Mouse (Mus musculus): ENCODE measurements at regions not wholly inside any gene's neighbourhood (a gene's known extent, or its start where the extent isn't known, plus 50 kb on each side); places are given as distances from the start of the nearest gene placed in this dataset.

GRCm38 (mm10) chr13:110775251-110775650, 380.4 kb downstream of the Plk2 start:
- TF ChIP-seq EP300 (IDR thresholded peaks at IDR 0.05; ENCODE audit: low read depth) (no peak), CTCF (IDR thresholded peaks at IDR 0.05; ENCODE audit: low read depth) (no peak)
- no peaks in the 10 kb centered on the region for H3K27me3 ChIP-seq (ENCODE audit: control insufficient read depth, insufficient read depth, low read length)
- H3K4me2 ChIP-seq (ENCODE audit: low read depth), result no peak overlapping the region
- H3K27ac ChIP-seq, result no peak overlapping the region
- no peaks in the 10 kb centered on the region for H3K36me3 ChIP-seq (replicated peaks; ENCODE audit: control insufficient read depth, insufficient read depth, low read depth)
- no peak overlapping the region for H3K9ac ChIP-seq (replicated peaks)
- no peak for DNase-seq (ENCODE audit: low read depth in 3 of 3, low spot score in 3 of 3)
- no peak for ATAC-seq (ENCODE audit: insufficient read depth)
- no peaks in the 10 kb centered on the region for H3K4me1 ChIP-seq (replicated peaks; ENCODE audit: control insufficient read depth in 2 of 2, insufficient read depth in 2 of 2, low read length in 1 of 2)
- no peak overlapping the region for H3K4me3 ChIP-seq (ENCODE audit: insufficient read depth in 1 of 2, low read depth in 2 of 2, low read length in 2 of 2)
- H3K9me3 ChIP-seq (ENCODE audit: control insufficient read depth, low read length), result no peaks in the 10 kb centered on the region

- Histone ChIP-seq H3K36me3 (replicated peaks; ENCODE audit: control insufficient read depth, insufficient read depth, low read depth) (no peaks in the 10 kb centered on the region), H3K9me3 (ENCODE audit: control insufficient read depth, low read length) (no peaks in the 10 kb centered on the region), H3K27me3 (ENCODE audit: control insufficient read depth, insufficient read depth, low read length) (no peaks in the 10 kb centered on the region), H3K4me3 (ENCODE audit: insufficient read depth in 1 of 2, low read depth in 2 of 2, low read length in 2 of 2) (no peak overlapping the region), H3K4me2 (ENCODE audit: low read depth) (no peak overlapping the region), H3K9ac (replicated peaks) (no peak overlapping the region), H3K27ac (no peak overlapping the region), H3K4me1 (replicated peaks; ENCODE audit: control insufficient read depth in 2 of 2, insufficient read depth in 2 of 2, low read length in 1 of 2) (no peaks in the 10 kb centered on the region)
- no peak for ATAC-seq (ENCODE audit: insufficient read depth)
- TF ChIP-seq CTCF (IDR thresholded peaks at IDR 0.05; ENCODE audit: low read depth) (no peak), EP300 (IDR thresholded peaks at IDR 0.05; ENCODE audit: low read depth) (no peak)
- DNase-seq (ENCODE audit: low read depth in 3 of 3, low spot score in 3 of 3), result no peak
- WGBS (ENCODE audit: insufficient replicate concordance), result 61% methylated on average over 12 of the region's 12 CpGs
Observed at GRCm38 (mm10) chr13:110784162-110784785, 389.4 kb downstream of the Plk2 start.

- Histone ChIP-seq H3K4me3 (ENCODE audit: insufficient read depth in 1 of 2, low read depth in 2 of 2, low read length in 2 of 2) (no peak overlapping the region), H3K9ac (replicated peaks) (no peak overlapping the region), H3K4me2 (ENCODE audit: low read depth) (no peak overlapping the region), H3K27ac (no peak overlapping the region), H3K4me1 (replicated peaks; ENCODE audit: control insufficient read depth in 2 of 2, insufficient read depth in 2 of 2, low read length in 1 of 2) (no peaks in the 10 kb centered on the region), H3K36me3 (replicated peaks; ENCODE audit: control insufficient read depth, insufficient read depth, low read depth) (no peaks in the 10 kb centered on the region), H3K9me3 (ENCODE audit: control insufficient read depth, low read length) (no peaks in the 10 kb centered on the region), H3K27me3 (ENCODE audit: control insufficient read depth, insufficient read depth, low read length) (no peaks in the 10 kb centered on the region)
- DNase-seq (ENCODE audit: low read depth in 3 of 3, low spot score in 3 of 3) (no peak), ATAC-seq (ENCODE audit: insufficient read depth) (no peak)
- no peak for TF ChIP-seq CTCF (IDR thresholded peaks at IDR 0.05; ENCODE audit: low read depth)
- no peak for TF ChIP-seq EP300 (IDR thresholded peaks at IDR 0.05; ENCODE audit: low read depth)
- WGBS (ENCODE audit: insufficient replicate concordance), result 66% methylated on average over 5 of the region's 5 CpGs
Observed at GRCm38 (mm10) chr13:110784822-110785221, 390.0 kb downstream of the Plk2 start.

GRCm38 (mm10) chr13:110798313-110798712, 403.5 kb downstream of the Plk2 start:
- Histone ChIP-seq H3K4me3 (ENCODE audit: insufficient read depth in 1 of 2, low read depth in 2 of 2, low read length in 2 of 2) (no peak overlapping the region), H3K4me2 (ENCODE audit: low read depth) (no peak overlapping the region), H3K27ac (no peak overlapping the region), H3K27me3 (ENCODE audit: control insufficient read depth, insufficient read depth, low read length) (no peaks in the 10 kb centered on the region), H3K4me1 (replicated peaks; ENCODE audit: control insufficient read depth in 2 of 2, insufficient read depth in 2 of 2, low read length in 1 of 2) (no peaks in the 10 kb centered on the region), H3K36me3 (replicated peaks; ENCODE audit: control insufficient read depth, insufficient read depth, low read depth) (no peaks in the 10 kb centered on the region), H3K9ac (replicated peaks) (no peak overlapping the region), H3K9me3 (ENCODE audit: control insufficient read depth, low read length) (no peaks in the 10 kb centered on the region)
- 3% methylated on average over 7 of the region's 7 CpGs for WGBS (ENCODE audit: insufficient replicate concordance)
- no peak for DNase-seq (ENCODE audit: low read depth in 3 of 3, low spot score in 3 of 3)
- ATAC-seq (ENCODE audit: insufficient read depth), result no peak
- TF ChIP-seq CTCF (IDR thresholded peaks at IDR 0.05; ENCODE audit: low read depth), result no peak
- no peak for TF ChIP-seq EP300 (IDR thresholded peaks at IDR 0.05; ENCODE audit: low read depth)

DNA sequence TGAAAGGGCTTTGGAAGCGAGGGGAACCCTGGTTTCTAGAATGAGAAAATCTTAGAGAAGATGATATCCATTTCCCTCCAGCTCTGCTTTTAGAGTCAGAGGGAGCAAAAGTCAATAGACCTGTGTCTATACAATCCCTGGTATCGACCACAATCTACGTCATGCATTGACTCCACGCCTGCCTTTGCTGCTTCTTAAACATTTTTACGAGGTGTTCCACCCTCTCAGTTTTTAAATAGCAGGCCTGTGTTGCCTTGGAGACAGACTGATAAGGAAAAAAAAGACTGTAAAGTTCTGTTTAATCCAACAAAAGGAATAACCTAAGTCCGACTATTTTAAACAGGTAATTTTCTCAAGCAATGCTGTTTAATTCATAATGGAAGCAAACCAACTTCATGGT, 408.0 kb downstream of the Plk2 start:
- no peak overlapping the region for H3K27ac ChIP-seq
- H3K9me3 ChIP-seq (ENCODE audit: control insufficient read depth, low read length), result no peaks in the 10 kb centered on the region
- ATAC-seq (ENCODE audit: insufficient read depth) (no peak), DNase-seq (ENCODE audit: low read depth in 3 of 3, low spot score in 3 of 3) (no peak)
- WGBS (ENCODE audit: insufficient replicate concordance), result 68% methylated on average over 6 of the region's 6 CpGs
- H3K27me3 ChIP-seq (ENCODE audit: control insufficient read depth, insufficient read depth, low read length), result no peaks in the 10 kb centered on the region
- H3K4me1 ChIP-seq (replicated peaks; ENCODE audit: control insufficient read depth in 2 of 2, insufficient read depth in 2 of 2, low read length in 1 of 2), result no peaks in the 10 kb centered on the region
- H3K4me3 ChIP-seq (ENCODE audit: insufficient read depth in 1 of 2, low read depth in 2 of 2, low read length in 2 of 2), result no peak overlapping the region
- H3K4me2 ChIP-seq (ENCODE audit: low read depth), result no peak overlapping the region
- no peaks in the 10 kb centered on the region for H3K36me3 ChIP-seq (replicated peaks; ENCODE audit: control insufficient read depth, insufficient read depth, low read depth)
- TF ChIP-seq EP300 (IDR thresholded peaks at IDR 0.05; ENCODE audit: low read depth) (no peak), CTCF (IDR thresholded peaks at IDR 0.05; ENCODE audit: low read depth) (no peak)
- no peak overlapping the region for H3K9ac ChIP-seq (replicated peaks)
